Mouse (Mus musculus): ENCODE measurements around the gene Trim2. TPM values are rescaled to one million over a fixed set of nuclear protein-coding genes. Genes with fewer than 3 reads are reported as not detected.

The Trim2 gene
- total RNA-seq, 2 experiments from 2014 or later, result 5.1 to 5.8 TPM

GRCm38 (mm10) chr3:84233663-84234415 lies 72.8 kb downstream of the Trim2 start:
- no peak for DNase-seq
- intact Hi-C loops (cut with DNase I), result no loop called here

- intact Hi-C loops (cut with DNase I), result no loop called here
- DNase-seq, result no peak
These were observed 74.4 kb downstream of the Trim2 start for GRCm38 (mm10) chr3:84232312-84232711.

GRCm38 (mm10) chr3:84230988-84231387 lies 75.7 kb downstream of the Trim2 start:
- intact Hi-C loops (cut with DNase I), result no loop called here

GRCm38 (mm10) chr3:84228911-84229310 lies 77.8 kb downstream of the Trim2 start:
- DNase-seq, result peak; percentile 61 to 62
- intact Hi-C loops (cut with DNase I), result loop anchor here (2.0 kb wide), 1 partner anchor 30 kb away; no protein-coding TSS in a partner anchor

More at GRCm38 (mm10) chr3:84230988-84231387, 75.7 kb downstream of the Trim2 start:
- DNase-seq, result peak; percentile 64 to 68

GRCm38 (mm10) chr3:84228203-84228870 lies 78.3 kb downstream of the Trim2 start:
- intact Hi-C loops (cut with DNase I), result loop anchor here (2.0 kb wide), 1 partner anchor 30 kb away; no protein-coding TSS in a partner anchor
- peak; percentile 65 to 70 for DNase-seq

GRCm38 (mm10) chr3:84227628-84228027 lies 79.0 kb downstream of the Trim2 start:
- DNase-seq, result no peak
- intact Hi-C loops (cut with DNase I), result loop anchor here (2.0 kb wide), 1 partner anchor 31 kb away; no protein-coding TSS in a partner anchor

- DNase-seq, result no peak
- intact Hi-C loops (cut with DNase I), result no loop called here
These were observed 81.7 kb downstream of the Trim2 start for GRCm38 (mm10) chr3:84224982-84225381.

- intact Hi-C loops (cut with DNase I), result loop anchor here (2.0 kb wide), 1 partner anchor 38 kb away; no protein-coding TSS in a partner anchor
- peak; percentile 52 to 54 for DNase-seq
These were observed 85.9 kb downstream of the Trim2 start for GRCm38 (mm10) chr3:84220748-84221147.

- peak in 1 of 2 experiments; percentile 17 for DNase-seq
- intact Hi-C loops (cut with DNase I), result loop anchor here (2.0 kb wide), 1 partner anchor 38 kb away; no protein-coding TSS in a partner anchor
These were observed 86.4 kb downstream of the Trim2 start for GRCm38 (mm10) chr3:84220326-84220725.

GRCm38 (mm10) chr3:84219720-84220273 lies 86.9 kb downstream of the Trim2 start:
- intact Hi-C loops (cut with DNase I), result loop anchor here (2.0 kb wide), 1 partner anchor 39 kb away; no protein-coding TSS in a partner anchor
- DNase-seq, result no peak

- intact Hi-C loops (cut with DNase I), result no loop called here
- no peak for DNase-seq
These were observed 87.4 kb downstream of the Trim2 start for GRCm38 (mm10) chr3:84219166-84219710.

- intact Hi-C loops (cut with DNase I), result no loop called here
These were observed 88.2 kb downstream of the Trim2 start for GRCm38 (mm10) chr3:84218498-84218897.

GRCm38 (mm10) chr3:84217961-84218351 lies 88.7 kb downstream of the Trim2 start:
- DNase-seq, result no peak
- intact Hi-C loops (cut with DNase I), result no loop called here

More at GRCm38 (mm10) chr3:84218498-84218897, 88.2 kb downstream of the Trim2 start:
- DNase-seq, result no peak

GRCm38 (mm10) chr3:84217118-84217960 lies 89.3 kb downstream of the Trim2 start:
- no peak for DNase-seq
- intact Hi-C loops (cut with DNase I), result no loop called here

- no peak for DNase-seq
- intact Hi-C loops (cut with DNase I), result no loop called here
These were observed 90.8 kb downstream of the Trim2 start for GRCm38 (mm10) chr3:84215743-84216360.

- DNase-seq, result no peak
- intact Hi-C loops (cut with DNase I), result no loop called here
These were observed 91.4 kb downstream of the Trim2 start for GRCm38 (mm10) chr3:84215253-84215652.

- DNase-seq, result no peak
- intact Hi-C loops (cut with DNase I), result no loop called here
These were observed 92.2 kb downstream of the Trim2 start for GRCm38 (mm10) chr3:84214501-84214900.

GRCm38 (mm10) chr3:84211340-84211875 lies 95.3 kb downstream of the Trim2 start:
- DNase-seq, result no peak
- intact Hi-C loops (cut with DNase I), result no loop called here

GRCm38 (mm10) chr3:84208917-84209513 lies 97.7 kb downstream of the Trim2 start:
- intact Hi-C loops (cut with DNase I), result no loop called here
- DNase-seq, result no peak

Measured in heart, postnatal 36 days (tissue).